Mouse (Mus musculus) olfactory bulb, adult 2 months (tissue): ENCODE results near the gene Dennd1a.

Source experiments
- CTCF ChIP-seq: fragments of 200-500 bp; IDR thresholded peaks from 2 replicates; pipeline ENCODE4 v1.5.1; 2012; ENCODE audit warnings: low read depth, mild to moderate bottlenecking, low read length, moderate library complexity; ENCODE audit not compliant: insufficient read depth
- POLR2A ChIP-seq: fragments of 200-500 bp; IDR thresholded peaks from 2 replicates; pipeline ENCODE4 v1.6.1; 2012; ENCODE audit warnings: mild to moderate bottlenecking, low read depth, low read length, moderate library complexity; ENCODE audit not compliant: insufficient read depth

DNA sequence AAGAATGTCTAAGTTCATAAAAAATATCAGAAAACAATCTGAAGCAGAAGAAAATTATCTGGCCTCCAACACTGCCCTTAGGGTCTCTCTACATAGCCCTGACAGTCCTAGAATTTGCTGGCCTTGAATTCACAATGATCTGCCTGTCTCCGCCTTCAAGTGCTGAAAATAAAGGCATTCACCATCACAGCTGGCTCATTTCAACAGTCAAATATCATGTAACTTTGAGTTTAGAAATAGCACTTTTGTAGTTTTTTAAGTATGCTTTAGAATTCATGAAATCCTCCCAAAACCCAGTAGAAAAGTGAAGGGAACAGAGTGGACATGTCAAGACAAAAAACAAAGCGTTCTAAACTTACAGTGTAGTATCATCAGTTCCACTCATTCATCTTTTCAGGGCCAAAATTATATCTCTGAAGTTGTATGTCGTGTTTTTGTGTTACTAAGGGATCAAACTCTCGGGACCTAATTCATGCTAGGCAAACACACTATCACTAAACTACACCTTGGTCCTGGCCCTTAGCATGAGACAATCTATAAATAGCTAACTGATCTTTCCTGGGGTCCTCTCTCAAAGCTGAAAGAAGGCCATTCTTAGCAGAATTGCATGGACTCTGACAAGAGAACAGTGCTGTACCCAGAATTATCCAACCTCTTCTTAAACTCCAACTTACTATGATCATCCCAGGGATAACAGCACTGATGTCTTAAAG lies 110.2 kb downstream of the Dennd1a start:
- TF ChIP-seq CTCF (no peak), POLR2A (no peak)
